Comparison of ENCODE assay signal across 8 mouse cellular contexts in genomic region chr1:57376806-57377205, GRCm38 (mm10). TPM values are rescaled to one million over a fixed set of nuclear protein-coding genes. Genes with fewer than 3 reads are reported as not detected.
DNase-seq lines count a peak whose midpoint lies in the region; ATAC-seq and TF ChIP-seq lines count a peak whose summit lies in the region.

No protein-coding gene starts in this region.

- peak in 1 of 3 experiments; percentile 38 for DNase-seq in liver, embryonic 14.5 days (ENCODE audit: low read depth in 3 of 3, low spot score in 3 of 3)
- DNase-seq in ovary, postnatal 36 days (ENCODE audit: low spot score) = no peak
- no peak for DNase-seq in frontal cortex, postnatal 10 days (ENCODE audit: low spot score in 2 of 2)
- DNase-seq in right cerebral cortex, postnatal 14 days = no peak
- DNase-seq in gastrocnemius, postnatal 36 days = no peak

- TF ChIP-seq POLR2A in ES-Bruce4 (IDR thresholded peaks at IDR 0.05; ENCODE audit: insufficient read depth, low read length) = no peak

- 70% methylated on average over 6 of the region's 6 CpGs for WGBS in forebrain, embryonic 15.5 days
- WGBS in liver, embryonic 14.5 days (ENCODE audit: insufficient replicate concordance) = 36% methylated on average over 6 of the region's 6 CpGs

- peaks cover 2% of the 10 kb centered on the region; the same call in 1 of the 2 replicates for H3K9me3 ChIP-seq in ES-Bruce4 (replicated peaks; ENCODE audit: control insufficient read depth, insufficient read depth, low read length, poor library complexity, severe bottlenecking)
- no peaks in the 10 kb centered on the region for H3K9me3 ChIP-seq in forebrain, embryonic 15.5 days
- H3K9me3 ChIP-seq in liver, embryonic 14.5 days (ENCODE audit: control insufficient read depth, low read length) = no peaks in the 10 kb centered on the region

- H3K4me2 ChIP-seq in forebrain, embryonic 15.5 days (replicated peaks) = peak overlapping the region; percentile 56
- H3K4me2 ChIP-seq in liver, embryonic 14.5 days (ENCODE audit: low read depth) = peak overlapping the region; percentile 82

- H3K27me3 ChIP-seq in ES-Bruce4 (ENCODE audit: control insufficient read depth, insufficient read depth, low read length, poor library complexity, severe bottlenecking) = no peaks in the 10 kb centered on the region
- no peaks in the 10 kb centered on the region for H3K27me3 ChIP-seq in forebrain, embryonic 15.5 days
- no peaks in the 10 kb centered on the region for H3K27me3 ChIP-seq in liver, embryonic 14.5 days (ENCODE audit: control insufficient read depth, insufficient read depth, low read length)

- no peaks in the 10 kb centered on the region for H3K36me3 ChIP-seq in ES-Bruce4 (ENCODE audit: control insufficient read depth, insufficient read depth, low read length, poor library complexity, severe bottlenecking)
- H3K36me3 ChIP-seq in forebrain, embryonic 15.5 days = no peaks in the 10 kb centered on the region
- no peaks in the 10 kb centered on the region for H3K36me3 ChIP-seq in liver, embryonic 14.5 days (replicated peaks; ENCODE audit: control insufficient read depth, insufficient read depth, low read depth)

- peak overlapping the region; percentile 78 for H3K4me3 ChIP-seq in ES-Bruce4 (ENCODE audit: low read depth, low read length)
- peak overlapping the region; percentile 93 for H3K4me3 ChIP-seq in forebrain, embryonic 15.5 days
- peak overlapping the region; percentile 56 to 92 for H3K4me3 ChIP-seq in liver, embryonic 14.5 days (ENCODE audit: insufficient read depth in 1 of 2, low read depth in 2 of 2, low read length in 2 of 2)

- H3K27ac ChIP-seq in ES-Bruce4 (ENCODE audit: insufficient read depth, low read length) = peak overlapping the region; percentile 72; the same call in 1 of the 2 replicates
- no peak overlapping the region for H3K27ac ChIP-seq in forebrain, embryonic 15.5 days (replicated peaks)
- H3K27ac ChIP-seq in liver, embryonic 14.5 days = peak overlapping the region; percentile 59

- intact Hi-C loops in gastrocnemius, postnatal 36 days (cut with DNase I) = no loop called here

- TF ChIP-seq EP300 in ES-Bruce4 (IDR thresholded peaks at IDR 0.05; ENCODE audit: insufficient read depth, low read depth, low read length) = no peak
- TF ChIP-seq EP300 in liver, embryonic 14.5 days (IDR thresholded peaks at IDR 0.05; ENCODE audit: low read depth) = no peak

- peak overlapping the region; percentile 75 for H3K9ac ChIP-seq in ES-Bruce4 (ENCODE audit: low read depth, poor library complexity, severe bottlenecking)
- 0 out of 2 replicates have a peak overlapping the region, but pooled peaks have one; percentile 92 for H3K9ac ChIP-seq in forebrain, embryonic 15.5 days (replicated peaks)
- peak overlapping the region; percentile 89 for H3K9ac ChIP-seq in liver, embryonic 14.5 days (replicated peaks)

- no peak for TF ChIP-seq CTCF in ES-Bruce4 (IDR thresholded peaks at IDR 0.05; ENCODE audit: low read depth, low read length)
- no peak for TF ChIP-seq CTCF in liver, embryonic 14.5 days (IDR thresholded peaks at IDR 0.05; ENCODE audit: low read depth)

- ATAC-seq in CD4-positive, CD25-positive, alpha-beta regulatory T cell, adult 4 months = peak; percentile 3
- ATAC-seq in forebrain, embryonic 15.5 days (replicated peaks) = no peak
- ATAC-seq in liver, embryonic 14.5 days (ENCODE audit: insufficient read depth) = no peak

- no peaks in the 10 kb centered on the region for H3K4me1 ChIP-seq in ES-Bruce4 (ENCODE audit: control insufficient read depth, insufficient read depth, low read length)
- H3K4me1 ChIP-seq in forebrain, embryonic 15.5 days = peaks cover 28% of the 10 kb centered on the region
- peaks cover 2 to 8% of the 10 kb centered on the region in 2 experiments; a peak in 3 of 4 replicates for H3K4me1 ChIP-seq in liver, embryonic 14.5 days (replicated peaks; ENCODE audit: control insufficient read depth in 2 of 2, insufficient read depth in 2 of 2, low read length in 1 of 2)

RNA-seq across cellular contexts. Expression of gene 1700066M21Rik, which starts 0.6 kb away (rescaled TPM):
- polyA plus RNA-seq in CD4-positive, CD25-positive, alpha-beta regulatory T cell, adult 4 months (2017; shearing (Covaris generic)) = 1 to 10 TPM in 1 of 2 experiments, under 1 TPM in 1; 0.91 to 2.4 TPM
- 5.9 and 6.1 TPM in 2 replicates for polyA plus RNA-seq in ES-Bruce4 (2011; ENCODE audit: insufficient read depth, insufficient read length, low read depth, missing spikeins)
- polyA plus RNA-seq in forebrain, embryonic 15.5 days (2015; fragmentation: Nextera tagmentation; extraction: Ambion mirVana) = 34.1 and 35.4 TPM in 2 replicates
- 2.9 and 4.3 TPM in 2 replicates for polyA plus RNA-seq in liver, embryonic 14.5 days (2012; rRNA removed)
- 8.2 and 9.3 TPM in 2 replicates for polyA plus RNA-seq in liver, embryonic 14.5 days (2014; fragmentation: Nextera tagmentation; extraction: Ambion mirVana)
- 1 to 10 TPM; 1.6 to 2.0 TPM for total RNA-seq in gastrocnemius, postnatal 36 days (2021)

RNA-seq across cellular contexts. Expression of gene Maip1, which starts 29.3 kb away (rescaled TPM):
- 1 to 10 TPM; 8.6 to 9.7 TPM for polyA plus RNA-seq in CD4-positive, CD25-positive, alpha-beta regulatory T cell, adult 4 months (2017; shearing (Covaris generic))
- 10.7 and 11.4 TPM in 2 replicates for polyA plus RNA-seq in ES-Bruce4 (2011; ENCODE audit: insufficient read depth, insufficient read length, low read depth, missing spikeins)
- 16.6 and 17.3 TPM in 2 replicates for polyA plus RNA-seq in forebrain, embryonic 15.5 days (2015; fragmentation: Nextera tagmentation; extraction: Ambion mirVana)
- polyA plus RNA-seq in liver, embryonic 14.5 days (2012; rRNA removed) = 2.7 and 4.5 TPM in 2 replicates
- 7.9 and 8.4 TPM in 2 replicates for polyA plus RNA-seq in liver, embryonic 14.5 days (2014; fragmentation: Nextera tagmentation; extraction: Ambion mirVana)
- 1 to 10 TPM; 7.0 to 8.0 TPM for total RNA-seq in gastrocnemius, postnatal 36 days (2021)

RNA-seq across cellular contexts. Expression of gene Tyw5, which starts 30.1 kb away (rescaled TPM):
- 10 to 100 TPM; 22.8 to 30.6 TPM for polyA plus RNA-seq in CD4-positive, CD25-positive, alpha-beta regulatory T cell, adult 4 months (2017; shearing (Covaris generic))
- 25.9 and 34.4 TPM in 2 replicates for polyA plus RNA-seq in ES-Bruce4 (2011; ENCODE audit: insufficient read depth, insufficient read length, low read depth, missing spikeins)
- 23.4 and 23.6 TPM in 2 replicates for polyA plus RNA-seq in forebrain, embryonic 15.5 days (2015; fragmentation: Nextera tagmentation; extraction: Ambion mirVana)
- polyA plus RNA-seq in liver, embryonic 14.5 days (2012; rRNA removed) = 5.8 and 9.2 TPM in 2 replicates
- 9.9 and 11.4 TPM in 2 replicates for polyA plus RNA-seq in liver, embryonic 14.5 days (2014; fragmentation: Nextera tagmentation; extraction: Ambion mirVana)
- 1 to 10 TPM; 2.8 to 3.4 TPM for total RNA-seq in gastrocnemius, postnatal 36 days (2021)
